Mouse (Mus musculus) c-Kit-positive CD71-positive TER-119-negative erythroid progenitor cells, embryonic 14.5 days (primary cell): ENCODE measurements around the gene Ptprf.

Experiments used
- DNase-seq: peaks from one replicate; pipeline ENCODE4 v3.0.0-alpha.2; 2013; ENCODE audit warnings: low read depth

Ptprf gene

DNA sequence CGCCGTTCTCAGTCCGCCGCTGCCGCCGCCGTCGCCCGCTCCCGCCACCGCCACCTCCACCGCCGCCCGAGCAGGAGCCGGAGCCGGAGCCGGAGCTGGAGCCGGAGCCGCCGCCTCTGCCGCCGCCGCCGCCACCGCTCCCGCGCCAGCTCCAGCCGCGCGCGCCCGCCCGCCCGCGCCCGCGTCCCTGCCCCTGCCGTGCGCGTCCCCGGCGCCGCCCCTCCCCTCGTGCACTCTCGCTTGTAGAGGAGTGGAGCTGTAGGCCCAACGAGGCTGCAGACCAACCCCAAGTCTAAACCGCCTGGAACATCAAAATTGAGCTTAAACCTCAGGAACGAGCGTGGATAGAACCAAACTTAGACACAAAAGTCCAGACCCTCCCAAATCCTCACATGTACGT lies at the start of gene Ptprf:
Ptprf (minus strand) TSS at position 175 of the 400 bp plus-strand sequence.
- DNase-seq, result no peak

DNA sequence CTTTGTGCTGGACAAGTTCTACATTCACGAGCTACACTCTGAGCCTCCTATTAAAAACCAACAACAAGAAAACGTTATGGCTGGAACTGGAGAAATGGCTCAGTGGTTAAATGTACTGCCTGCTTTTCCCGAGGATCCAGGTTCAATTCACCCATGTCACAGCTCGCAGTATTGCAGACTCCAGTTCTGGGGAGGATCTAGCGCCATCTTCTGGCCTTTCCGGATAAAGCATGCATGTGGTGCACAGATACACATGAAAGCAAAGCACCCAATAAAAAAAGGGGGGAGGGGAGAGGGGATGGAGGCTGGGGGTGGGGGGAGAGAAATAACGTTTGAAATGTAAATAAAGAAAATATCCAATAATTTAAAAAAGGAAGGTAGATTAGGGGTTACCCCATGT lies 45.5 kb upstream of the Ptprf start:
- DNase-seq, result peak; percentile 16

DNA sequence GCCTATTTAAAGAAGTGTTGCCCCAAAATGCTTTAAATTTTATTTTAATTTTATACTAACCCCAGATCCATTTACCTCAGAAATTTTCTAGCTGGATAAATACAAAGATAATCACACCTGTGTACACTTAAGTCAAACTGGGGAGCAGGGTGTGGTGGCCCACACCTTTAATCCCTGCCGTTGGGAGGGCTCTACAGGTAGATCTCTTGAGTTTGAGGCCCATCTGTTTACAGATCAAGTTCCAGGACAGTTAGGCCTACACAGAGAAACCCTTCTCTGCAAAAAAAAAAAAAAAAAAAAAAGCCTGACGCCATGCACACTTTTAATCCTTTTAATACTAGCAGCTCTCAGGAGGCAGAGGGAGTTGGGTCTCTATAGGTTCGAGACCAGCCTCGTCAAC lies 44.8 kb upstream of the Ptprf start:
- no peak for DNase-seq

DNA sequence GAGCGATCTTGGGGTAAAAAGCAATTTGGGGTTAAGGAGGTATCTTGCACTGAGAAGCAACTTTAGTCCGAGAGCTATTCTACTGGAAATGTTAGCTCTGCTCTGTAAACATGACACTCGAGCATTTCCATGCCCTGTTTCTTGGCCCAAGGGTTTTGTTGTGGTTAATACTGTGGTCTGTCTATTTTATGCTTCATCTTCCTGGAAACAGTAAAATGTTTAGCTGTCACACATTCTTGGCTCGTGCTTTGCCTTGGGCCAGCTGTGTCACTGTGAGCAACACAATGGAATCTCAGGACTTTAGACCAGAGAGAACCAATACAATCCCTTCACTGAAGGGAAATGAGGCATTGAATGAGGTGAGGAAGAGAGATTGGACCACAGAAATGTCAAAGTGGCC lies 40.6 kb upstream of the Ptprf start:
- DNase-seq, result no peak

DNA sequence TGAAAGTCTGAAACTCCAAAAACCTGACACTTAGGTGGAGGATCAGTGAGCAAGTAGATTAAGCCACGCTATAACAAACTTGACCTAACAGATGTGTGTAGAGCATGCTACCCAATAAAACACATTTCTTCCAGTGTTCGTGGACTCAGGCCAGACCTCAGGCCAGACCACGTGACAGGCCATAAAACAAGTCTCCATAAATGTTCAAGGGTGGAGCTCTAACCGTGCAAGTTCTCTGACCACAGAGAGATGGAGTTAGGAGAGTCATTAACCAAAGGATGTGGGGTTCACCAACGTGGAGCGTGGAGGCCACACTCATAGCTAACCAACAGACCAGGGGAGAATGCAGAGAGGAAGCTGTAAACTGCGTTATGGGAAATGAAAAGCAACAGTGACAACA lies 35.3 kb upstream of the Ptprf start:
- no peak for DNase-seq

DNA sequence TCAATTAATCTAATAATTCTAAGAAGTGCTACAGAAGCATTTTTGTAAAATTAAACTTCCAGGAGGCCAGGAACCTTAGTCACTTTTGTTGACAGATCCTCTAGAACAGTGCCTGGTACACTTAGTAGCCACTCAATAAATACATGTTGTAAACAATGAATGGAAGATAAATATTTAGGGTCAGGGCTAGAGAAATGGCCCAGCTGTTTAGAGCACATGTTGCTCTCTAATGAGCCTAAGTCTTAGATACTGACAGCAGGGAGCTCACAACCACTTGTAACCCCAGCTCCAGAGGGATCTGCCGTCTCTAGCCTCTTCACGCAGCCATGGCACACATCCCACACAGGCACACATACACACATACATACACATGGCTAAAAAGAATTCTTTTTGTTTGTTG lies 29.4 kb upstream of the Ptprf start:
- DNase-seq, result no peak

DNA sequence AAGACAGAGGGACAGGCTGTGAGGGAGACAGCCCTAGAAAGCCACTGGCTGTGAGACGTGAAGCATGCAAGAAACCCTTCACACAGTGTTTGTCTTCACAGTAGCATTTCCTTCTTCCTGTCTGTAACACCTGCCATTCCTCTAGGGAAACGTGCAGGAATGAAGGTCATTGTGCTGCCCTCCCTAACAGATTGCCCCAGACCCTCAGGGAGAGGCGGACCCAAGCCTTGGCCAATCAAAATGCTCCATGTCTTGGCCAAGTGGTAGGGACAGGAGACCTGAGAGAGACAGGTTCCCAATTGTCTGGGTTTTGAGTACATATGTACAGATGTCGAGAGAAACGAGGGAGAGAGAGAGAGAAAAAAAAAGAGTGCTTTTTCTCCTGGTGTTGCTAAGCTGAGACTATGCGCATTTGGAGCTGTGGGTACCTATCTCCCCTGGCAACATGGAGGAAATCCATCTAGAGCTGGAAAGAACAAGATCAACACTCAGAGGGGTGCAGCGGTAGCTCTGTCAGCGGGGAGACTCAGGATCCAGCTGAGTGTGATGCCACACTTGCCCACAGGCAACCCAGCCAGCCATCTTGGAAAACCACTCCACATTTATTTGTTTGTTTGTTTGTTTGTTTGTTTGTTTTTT lies 28.6 kb upstream of the Ptprf start:
- DNase-seq, result no peak

DNA sequence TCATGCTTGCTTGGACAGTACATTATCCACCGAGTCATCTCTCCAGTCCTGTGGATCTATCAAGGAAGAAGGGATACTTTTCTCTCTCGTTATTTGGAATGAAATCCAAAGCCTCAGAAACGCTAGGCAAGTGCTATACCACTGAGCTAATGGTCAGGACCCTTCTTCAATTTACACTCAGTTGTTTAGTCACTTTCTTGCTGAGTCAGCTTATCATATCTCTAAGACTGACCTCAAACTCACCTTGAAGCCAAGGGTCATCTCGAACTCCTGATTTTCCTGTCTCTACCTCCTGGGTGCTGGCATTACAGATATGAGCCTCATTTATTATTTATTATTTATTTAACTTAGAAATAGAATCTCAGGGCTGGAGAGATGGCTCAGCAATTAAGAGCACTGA lies 25.5 kb upstream of the Ptprf start:
- DNase-seq, result no peak

DNA sequence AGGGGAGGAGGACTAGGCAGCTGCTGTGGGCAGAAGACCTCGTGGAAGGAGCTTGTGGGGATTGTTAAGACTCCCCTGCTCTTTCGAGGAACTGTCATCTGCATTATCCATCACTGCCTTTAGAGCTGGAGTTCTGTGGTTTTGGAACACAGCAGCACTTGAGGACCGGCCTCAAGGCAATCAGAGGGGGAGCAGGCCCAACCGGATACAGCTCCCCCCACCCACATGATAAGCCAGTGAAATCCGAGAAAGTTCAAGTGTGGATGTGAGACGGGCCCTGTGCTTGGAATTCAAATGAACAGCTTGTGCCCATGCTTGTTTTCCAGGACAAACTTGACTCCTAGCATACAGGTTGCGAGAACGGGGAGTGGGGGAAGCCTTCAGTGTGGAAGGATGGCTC lies 24.1 kb upstream of the Ptprf start:
- DNase-seq, result no peak

DNA sequence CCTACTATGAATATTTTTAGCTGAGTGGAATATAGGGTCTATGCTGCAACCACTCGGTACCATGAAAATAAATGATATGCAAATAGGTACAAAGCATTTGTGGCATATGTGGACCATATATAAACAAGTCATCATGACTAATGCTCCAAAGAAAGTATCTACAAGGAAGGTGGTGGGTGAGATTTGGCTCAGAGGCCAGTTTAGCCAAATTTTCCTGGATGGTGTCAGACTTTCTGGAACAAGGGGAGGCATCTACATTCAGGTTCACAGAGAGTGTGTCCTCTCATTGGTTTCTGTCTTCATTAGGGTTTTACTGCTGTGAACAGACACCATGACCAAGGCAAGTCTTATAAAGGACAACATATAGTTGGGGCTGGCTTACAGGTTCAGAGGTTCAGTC lies 19.3 kb upstream of the Ptprf start:
- DNase-seq, result no peak

DNA sequence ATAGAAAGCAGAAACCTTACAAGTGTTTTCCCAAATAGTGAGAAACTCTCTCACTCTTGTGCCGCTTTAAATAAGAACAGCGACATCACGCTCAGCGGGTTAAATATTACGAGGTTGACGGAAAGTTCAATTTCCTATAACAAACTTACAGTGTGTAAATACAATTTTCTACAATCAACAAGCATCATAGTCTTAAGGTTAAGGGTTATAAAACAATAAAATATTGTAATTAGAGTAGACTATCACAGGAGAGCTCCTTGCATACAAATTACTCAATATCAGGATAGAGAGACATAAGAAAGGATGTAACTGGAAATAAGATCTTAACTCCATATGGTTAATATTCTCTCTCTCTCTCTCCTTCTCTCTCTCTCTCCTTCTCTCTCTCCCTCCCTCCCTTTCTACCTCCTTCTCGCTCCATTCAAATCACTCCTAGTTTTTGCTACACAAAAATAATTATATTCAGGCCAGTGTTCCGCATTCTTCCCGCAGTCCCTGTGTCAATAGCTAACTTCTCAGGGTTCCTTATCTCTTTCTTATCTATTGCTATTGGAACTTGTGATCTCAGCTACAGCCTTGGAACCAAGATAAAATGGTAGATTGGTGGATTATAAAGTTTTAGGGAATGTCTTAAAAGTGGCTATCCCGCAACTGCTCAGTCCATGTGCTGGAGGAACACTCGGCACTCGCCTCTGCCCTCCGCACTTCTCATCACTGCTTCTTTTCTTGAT lies 16.5 kb upstream of the Ptprf start:
- DNase-seq, result no peak

DNA sequence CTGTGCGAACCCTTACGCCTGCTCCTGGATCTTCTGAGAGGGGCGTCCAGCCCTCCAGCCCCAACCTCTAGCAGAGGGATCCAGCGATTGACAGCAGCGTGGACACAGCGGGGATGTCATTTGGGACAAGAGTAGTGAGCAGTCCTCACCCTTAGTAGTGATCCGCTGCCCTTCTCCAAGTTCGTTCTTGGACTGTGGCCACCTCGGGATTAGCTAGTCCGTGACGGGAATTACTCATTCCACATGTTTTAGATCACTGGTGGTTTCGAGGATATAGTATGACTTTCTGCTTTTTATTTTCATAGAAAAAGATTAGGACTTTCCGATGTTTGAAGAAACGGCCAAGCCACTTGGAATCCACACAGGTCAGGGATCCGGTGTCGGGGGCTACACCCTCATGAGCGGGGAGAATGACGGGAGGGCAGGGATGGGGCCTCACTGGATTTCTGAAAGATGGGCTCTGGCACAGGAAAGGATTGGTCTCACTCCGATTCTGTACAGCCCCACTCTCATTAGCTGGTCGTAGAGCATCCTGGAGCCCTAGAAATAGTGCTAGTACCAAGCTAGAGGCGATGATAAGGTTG lies 15.0 kb upstream of the Ptprf start:
- no peak for DNase-seq

DNA sequence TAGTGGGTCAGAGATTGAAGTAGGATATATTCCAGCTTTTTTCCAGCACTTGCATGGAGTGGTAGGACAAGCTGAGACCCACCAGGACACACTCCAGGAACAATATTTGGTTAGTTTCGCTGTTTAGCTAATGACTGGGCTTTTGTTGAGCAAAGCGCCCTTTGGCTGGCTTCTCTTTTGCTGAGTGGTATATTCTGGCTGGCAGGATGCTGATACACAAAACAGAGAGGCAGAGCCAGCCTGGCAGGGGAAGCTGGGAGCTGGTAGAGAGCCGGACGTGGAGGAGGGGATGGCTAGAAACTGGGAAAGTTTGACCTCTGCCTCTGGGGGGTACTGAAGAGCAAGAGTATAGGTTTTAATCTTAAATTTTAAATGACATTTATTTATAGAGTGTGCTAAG lies 13.8 kb upstream of the Ptprf start:
- no peak for DNase-seq

DNA sequence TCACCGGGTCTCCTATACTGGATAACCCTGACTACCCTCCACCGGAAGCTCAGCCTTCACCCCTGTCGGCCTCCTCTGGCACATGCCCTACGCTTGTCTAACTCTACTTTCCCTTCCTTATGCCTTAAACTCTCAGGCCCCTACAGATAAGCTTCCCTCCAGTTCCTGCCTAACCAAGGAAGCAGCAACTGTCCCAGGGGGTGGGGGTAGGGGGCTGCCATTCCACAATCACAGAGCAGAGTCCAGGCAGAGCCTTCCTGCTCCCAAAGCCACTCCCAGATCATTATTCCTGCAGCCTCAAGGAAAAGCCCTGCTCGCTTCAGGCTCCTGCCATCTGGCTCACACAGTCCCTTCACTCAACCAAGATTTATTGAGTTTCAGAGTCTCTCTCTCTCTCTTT lies 6.6 kb upstream of the Ptprf start:
- no peak for DNase-seq

DNA sequence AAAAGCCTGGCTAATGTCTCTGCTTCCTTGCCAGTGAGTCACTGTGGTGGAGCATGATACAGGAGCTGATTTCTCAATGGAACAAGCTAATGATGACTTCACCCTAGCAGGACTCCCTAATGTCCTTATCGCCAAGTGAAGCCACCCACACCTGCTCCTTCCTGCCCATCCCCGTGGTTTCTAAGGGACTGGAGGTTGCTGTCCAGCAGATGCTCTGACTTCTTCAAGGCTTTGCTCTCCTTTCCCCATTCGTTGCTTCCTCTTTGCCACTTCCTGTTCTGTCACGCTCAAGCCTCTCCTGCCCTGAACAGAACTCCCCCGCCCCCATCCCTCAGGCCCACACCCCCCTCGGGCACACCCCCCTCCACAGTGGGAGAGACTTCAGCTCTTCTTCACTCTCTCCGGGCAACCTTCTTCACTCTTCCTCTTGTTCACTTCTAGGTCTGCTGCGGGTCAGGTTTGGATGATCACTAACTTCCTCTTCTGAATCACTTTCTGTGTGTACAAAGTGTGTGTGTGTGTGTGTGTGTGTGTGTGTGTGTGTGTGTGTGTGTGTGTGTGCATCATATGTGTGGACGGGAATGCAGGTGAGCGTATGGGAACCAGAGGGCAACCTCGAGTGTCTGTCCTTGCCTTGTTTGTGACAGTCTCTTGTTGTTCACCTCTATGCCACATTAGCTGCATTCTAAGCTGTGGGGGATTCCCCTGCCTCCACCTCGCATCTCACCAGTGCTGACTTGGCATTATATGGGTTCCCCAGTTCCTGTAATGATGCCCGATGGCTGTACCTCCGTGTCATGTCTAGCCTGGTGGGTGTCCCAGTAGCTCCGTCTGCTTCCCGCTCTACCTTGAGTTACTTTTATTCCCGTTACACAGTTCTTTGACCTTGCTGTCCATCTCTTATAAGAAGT lies 4.7 kb upstream of the Ptprf start:
- DNase-seq, result no peak

DNA sequence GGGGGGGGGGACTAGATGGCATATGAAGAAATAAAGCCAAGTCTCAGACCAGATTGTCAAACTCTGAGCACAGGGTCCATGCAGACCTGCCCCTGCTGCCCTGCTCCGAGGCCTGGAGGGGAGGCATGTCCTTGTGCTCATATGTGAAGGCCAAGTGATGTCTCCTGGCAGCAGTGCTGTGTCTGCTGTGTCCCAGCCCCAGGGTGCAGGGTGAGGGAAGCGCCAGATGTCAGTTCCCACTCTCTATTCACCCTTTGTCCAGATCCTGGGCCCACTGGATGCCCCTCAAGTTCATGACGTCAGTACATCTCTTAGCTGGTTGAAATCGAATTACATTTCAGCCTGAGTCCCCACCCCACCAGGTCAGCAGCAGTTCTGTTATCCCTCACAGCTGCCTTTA lies 3.6 kb upstream of the Ptprf start:
- no peak for DNase-seq

DNA sequence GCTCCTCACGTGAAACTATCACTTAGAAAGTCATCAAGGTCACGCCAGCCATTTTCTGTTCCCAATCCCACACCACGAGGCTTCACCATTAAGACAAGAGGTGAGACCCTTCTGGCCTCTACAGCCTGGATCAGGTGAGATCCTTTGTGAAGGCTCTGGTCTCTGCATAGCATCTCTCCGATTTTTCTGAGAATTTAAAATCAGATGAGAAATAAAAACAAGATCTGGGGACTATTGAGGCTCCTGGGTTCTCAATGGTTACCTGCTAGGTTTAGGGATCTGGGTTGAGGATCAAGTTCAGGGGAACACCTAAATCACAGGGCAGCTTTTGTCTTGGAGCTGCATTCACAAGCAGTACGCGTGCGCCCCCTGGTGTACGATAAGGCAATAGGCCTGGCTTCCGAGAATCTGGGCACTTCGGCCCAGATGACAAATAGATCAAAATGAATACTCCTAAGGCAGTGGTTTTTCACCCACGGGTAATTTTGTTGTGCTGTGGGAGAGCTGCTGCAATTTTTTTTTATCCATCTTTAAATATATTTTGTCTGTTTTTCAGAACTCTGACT lies 1.6 kb upstream of the Ptprf start:
- DNase-seq, result peak; percentile 58

DNA sequence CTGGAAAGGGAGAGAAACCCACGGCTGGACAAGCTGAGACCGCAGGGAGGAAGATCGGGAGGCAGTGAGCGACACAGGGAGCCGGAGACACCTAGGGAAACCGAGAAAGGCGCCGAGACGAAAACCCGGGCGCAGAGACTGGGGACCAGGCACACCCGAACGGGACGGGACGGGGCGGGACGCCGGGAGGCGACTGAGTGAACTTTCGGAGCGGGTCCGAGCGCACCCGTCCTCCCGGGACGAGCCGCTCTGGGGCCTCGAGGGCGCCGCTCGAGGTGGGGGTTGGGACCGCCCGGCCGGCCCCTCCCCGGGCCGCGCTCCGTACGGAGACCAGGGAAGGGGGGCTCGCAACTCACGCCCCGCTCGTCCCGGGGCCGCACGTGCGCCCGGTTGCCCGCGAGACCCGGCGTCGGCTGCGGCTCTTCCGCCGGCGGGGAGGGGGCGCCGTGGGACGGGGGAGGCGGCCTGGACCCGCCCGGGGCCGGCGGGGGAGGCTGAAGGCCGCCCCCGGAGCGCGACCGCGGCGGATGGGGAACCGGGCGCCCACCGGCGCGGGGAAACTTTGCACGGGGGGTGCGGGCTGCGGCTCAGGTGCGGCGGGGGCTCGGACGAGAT lies 682 bp downstream of the Ptprf start:
- no peak for DNase-seq

DNA sequence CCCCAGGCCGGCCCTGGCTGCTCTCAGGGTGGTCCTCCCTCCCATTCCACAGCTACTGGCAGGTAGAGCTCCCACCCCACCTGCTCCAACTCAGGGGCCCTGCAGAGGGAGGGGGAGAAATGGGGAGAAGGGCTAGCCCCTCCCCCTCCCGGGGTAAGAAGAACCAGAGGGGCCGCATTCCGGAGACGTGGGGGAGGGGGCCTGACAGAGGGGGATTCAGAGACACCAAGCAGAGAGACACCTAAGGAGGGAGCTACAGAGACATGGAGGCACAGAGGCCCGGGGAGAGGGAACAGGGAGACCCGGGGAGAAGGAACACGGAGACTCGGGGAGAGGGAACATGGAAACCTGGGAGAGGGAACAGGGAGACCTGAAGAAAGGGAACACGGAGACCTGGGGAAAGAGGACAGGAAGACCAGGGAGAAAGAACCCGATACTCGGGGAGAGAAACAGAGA lies 1.2 kb downstream of the Ptprf start:
- DNase-seq, result no peak

DNA sequence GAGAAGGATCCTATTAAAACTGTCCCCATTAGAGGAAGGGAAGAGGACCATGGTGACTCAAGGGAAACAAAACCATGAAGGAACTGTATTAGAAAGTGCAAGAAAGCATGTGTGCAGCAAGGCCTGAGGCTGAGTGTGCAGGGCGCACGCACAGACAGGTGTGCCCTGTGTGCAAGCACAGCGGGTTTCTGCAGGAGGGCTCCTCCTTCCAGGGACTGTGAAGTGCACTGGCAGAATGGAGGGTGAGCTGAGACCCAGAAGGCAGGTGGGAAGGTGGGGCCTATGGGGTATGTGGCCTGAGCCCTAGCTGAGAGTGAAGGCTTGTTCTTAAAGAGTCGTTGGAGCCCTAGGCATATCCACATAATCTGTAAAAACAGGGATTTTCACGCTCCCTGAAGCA lies 1.9 kb downstream of the Ptprf start:
- DNase-seq, result no peak

DNA sequence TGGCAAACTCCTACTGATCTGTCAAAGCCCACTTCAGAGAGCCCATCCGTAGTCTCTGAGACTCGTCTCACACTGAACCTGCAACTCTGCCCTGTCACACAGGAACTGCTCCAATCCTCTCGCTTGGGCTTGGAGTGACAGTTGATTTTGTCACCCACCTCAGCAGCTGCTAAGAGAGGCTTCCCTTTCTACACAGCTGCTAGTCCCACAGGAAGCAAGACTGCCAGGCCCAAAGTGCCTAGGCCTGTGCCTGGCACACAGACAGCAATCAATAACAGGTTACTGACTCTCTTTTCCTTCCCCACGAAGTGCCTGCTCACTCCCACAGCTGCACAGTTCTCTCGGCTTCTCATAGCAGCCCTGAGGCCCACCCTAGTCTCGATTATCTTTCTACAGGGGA lies 2.7 kb downstream of the Ptprf start:
- DNase-seq, result no peak

DNA sequence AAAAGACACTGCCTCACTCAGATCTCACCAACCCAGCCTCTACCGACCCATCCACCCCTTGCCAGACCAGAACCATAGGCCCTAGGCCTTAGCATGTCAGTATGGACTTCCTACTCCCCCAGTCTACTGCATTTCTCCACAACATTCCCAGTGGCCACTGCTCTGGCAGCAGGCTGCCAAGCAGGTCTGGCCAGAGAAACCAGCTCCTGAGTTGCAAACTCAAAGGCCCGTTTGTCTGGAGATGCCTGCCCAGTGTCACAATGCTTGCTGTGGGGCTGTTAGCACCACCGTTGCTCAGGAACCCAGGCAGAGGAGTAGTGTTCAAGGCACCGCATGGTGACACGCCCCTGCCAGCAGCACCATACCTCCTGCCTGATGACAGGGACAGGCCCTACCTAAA lies 5.0 kb downstream of the Ptprf start:
- DNase-seq, result no peak
